Mouse (Mus musculus) CH12.LX (cell line): Measurements from ENCODE around the gene Glyctk. TPM values are rescaled to one million over a fixed set of nuclear protein-coding genes. Genes with fewer than 3 reads are reported as not detected.

Source experiments
- DNase-seq: peaks from one replicate; pipeline ENCODE4 v3.0.0-alpha.2; 2013; ENCODE audit errors: extremely low read depth
- H3K27ac ChIP-seq: 2 replicates; pipeline ENCODE4 v1.5.1; 2012; ENCODE audit warnings: low read depth, mild to moderate bottlenecking, control low read depth, moderate library complexity; ENCODE audit not compliant: insufficient read depth
- H3K27me3 ChIP-seq: replicated peaks from 2 replicates; pipeline ENCODE3; 2012; ENCODE audit warnings: inconsistent platforms
- H3K36me3 ChIP-seq, 2 experiments: replicated peaks in 1 of 2; 2 replicates each; pipeline versions ENCODE3 to v1.6.1; 2012; ENCODE audit warnings: inconsistent platforms in 1 of 2, low read length in 1 of 2, mild to moderate bottlenecking in 1 of 2, mixed read lengths in 1 of 2, moderate library complexity in 1 of 2; ENCODE audit not compliant: control insufficient read depth in 1 of 2, insufficient read depth in 1 of 2
- H3K4me1 ChIP-seq, 2 experiments: 2 replicates each; pipeline ENCODE4 v1.6.1; 2012; ENCODE audit warnings: inconsistent platforms in 1 of 2, moderate library complexity in 1 of 2; ENCODE audit not compliant: insufficient read depth in 2 of 2, control insufficient read depth in 1 of 2
- H3K4me2 ChIP-seq: 2 replicates; pipeline ENCODE4 v1.6.1; 2012; ENCODE audit warnings: low read depth, mild to moderate bottlenecking, control low read depth; ENCODE audit not compliant: poor library complexity, insufficient read depth, severe bottlenecking
- H3K4me3 ChIP-seq, 3 experiments: fragments of 150-350 bp in 1 of 3; sonication (generic) in 1 of 3; replicated peaks in 1 of 3; 2 replicates each; pipeline versions ENCODE3 to v1.5.1; 2011 to 2012; ENCODE audit warnings: low read depth in 2 of 3, low read length in 2 of 3, mild to moderate bottlenecking in 2 of 3, moderate library complexity in 2 of 3, control low read depth in 1 of 3, improper control_type of control experiment in 1 of 3, inconsistent platforms in 1 of 3, mixed read lengths in 1 of 3; ENCODE audit not compliant: poor library complexity in 1 of 3
- H3K79me2 ChIP-seq: replicated peaks from 2 replicates; pipeline ENCODE4 v1.6.1; 2012; ENCODE audit warnings: mild to moderate bottlenecking, moderate library complexity; ENCODE audit not compliant: control insufficient read depth, poor library complexity, insufficient read depth, severe bottlenecking; ENCODE audit errors: extremely low read depth
- H3K9ac ChIP-seq: 2 replicates; pipeline ENCODE4 v1.6.1; 2012; ENCODE audit warnings: low read depth, mild to moderate bottlenecking, control low read depth, moderate library complexity; ENCODE audit not compliant: insufficient read depth
- H3K9me3 ChIP-seq: replicated peaks from 2 replicates; pipeline ENCODE3; 2012; ENCODE audit warnings: low read length, inconsistent platforms, mixed read lengths
- CHD1 ChIP-seq: IDR thresholded peaks from 2 replicates; pipeline ENCODE4 v1.6.1; 2012; ENCODE audit warnings: low read depth, low read length, improper control_type of control experiment, inconsistent platforms
- CHD2 ChIP-seq: IDR thresholded peaks from 2 replicates; pipeline ENCODE4 v1.6.1; 2011; ENCODE audit warnings: low read length, improper control_type of control experiment
- EP300 ChIP-seq: IDR thresholded peaks from 2 replicates; pipeline ENCODE4 v1.6.1; 2011; ENCODE audit warnings: low read length, improper control_type of control experiment
- MAZ ChIP-seq: IDR thresholded peaks from 2 replicates; pipeline ENCODE4 v1.6.1; 2012; ENCODE audit warnings: low read depth, mild to moderate bottlenecking, inconsistent platforms, low read length, improper control_type of control experiment, moderate library complexity
- MXI1 ChIP-seq: IDR thresholded peaks from 2 replicates; pipeline ENCODE4 v1.6.1; 2011; ENCODE audit warnings: mild to moderate bottlenecking, low read depth, low read length, improper control_type of control experiment
- NELFE ChIP-seq: IDR thresholded peaks from 2 replicates; pipeline ENCODE4 v1.6.1; 2011; ENCODE audit warnings: low read depth, low read length, improper control_type of control experiment
- PAX5 ChIP-seq: IDR thresholded peaks from 2 replicates; pipeline ENCODE4 v1.6.1; 2012; ENCODE audit warnings: low read length, inconsistent platforms, mixed read lengths
- POLR2A ChIP-seq: IDR thresholded peaks from 2 replicates; pipeline ENCODE4 v1.6.1; 2011; ENCODE audit warnings: low read depth, mild to moderate bottlenecking, improper control_type of control experiment, low read length
- RCOR1 ChIP-seq: conservative IDR thresholded peaks from 2 replicates; pipeline ENCODE4 v1.6.1; 2012; ENCODE audit warnings: low read depth, mild to moderate bottlenecking, inconsistent platforms, low read length, improper control_type of control experiment
- SIN3A ChIP-seq: IDR thresholded peaks from 2 replicates; pipeline ENCODE4 v1.6.1; 2012; ENCODE audit warnings: low read length, improper control_type of control experiment, inconsistent platforms
- TBP ChIP-seq: conservative IDR thresholded peaks from 2 replicates; pipeline ENCODE4 v1.6.1; 2011; ENCODE audit warnings: low read depth, low read length, improper control_type of control experiment
- TCF12 ChIP-seq: IDR thresholded peaks from 2 replicates; pipeline ENCODE4 v1.6.1; 2014; ENCODE audit warnings: low read depth, mild to moderate bottlenecking, inconsistent platforms, low read length, improper control_type of control experiment
- ZC3H11A ChIP-seq: IDR thresholded peaks from 2 replicates; pipeline ENCODE4 v1.6.1; 2012; ENCODE audit warnings: low read depth, mild to moderate bottlenecking, inconsistent platforms, low read length, improper control_type of control experiment
- ZKSCAN1 ChIP-seq: IDR thresholded peaks from 2 replicates; pipeline ENCODE4 v1.6.1; 2012; ENCODE audit warnings: low read depth, inconsistent platforms, low read length, improper control_type of control experiment, borderline replicate concordance
- ZMIZ1 ChIP-seq: IDR thresholded peaks from 2 replicates; pipeline ENCODE4 v1.6.1; 2012; ENCODE audit warnings: low read depth, mild to moderate bottlenecking, inconsistent platforms, low read length, improper control_type of control experiment
- ZNF384 ChIP-seq: IDR thresholded peaks from 2 replicates; pipeline ENCODE4 v1.6.1; 2012; ENCODE audit warnings: low read depth, low read length, improper control_type of control experiment, inconsistent platforms
- dilution Hi-C: fragments of 300-500 bp; cut with MboI; formaldehyde crosslinking; loops from 2 replicates; pipeline ENCODE4 v1.14.3; 2020; ENCODE audit warnings: low sequenced_read_pairs; ENCODE audit not compliant: extremely low pct_unique_long_range_greater_than_20kb, extremely low pct_ligation_motif_present
- in situ Hi-C: fragments of 300-500 bp; cut with MboI; formaldehyde crosslinking; loops from 3 replicates; pipeline ENCODE4 v1.14.3; 2019; ENCODE audit warnings: low sequenced_read_pairs, low pct_ligation_motif_present, low pct_unique_long_range_greater_than_20kb, mixed read lengths
- polyA plus RNA-seq: library from polyadenylated mRNA; unstranded; fragments of >175 nt; gene quantifications from 2 replicates; pipeline ENCODE4 v1.2.1, GENCODE M21; 2012; ENCODE audit warnings: low read depth; ENCODE audit not compliant: insufficient read length
- total RNA-seq, 2 experiments: library from RNA; depleted of rRNA; stranded (reverse); fragments of 300-350 nt in 1 of 2; fragments of >200 nt in 1 of 2; gene quantifications; 2 replicates each; pipeline ENCODE4 v1.2.3; 2012 to 2014

Gene Glyctk
- total and polyA plus RNA-seq, 3 experiments = 2.8 to 3.0 (median 3.0) TPM

- no peak for TF ChIP-seq ZC3H11A
- no peak for TF ChIP-seq POLR2A
- TF ChIP-seq ZKSCAN1 = no peak
- TF ChIP-seq SIN3A = no peak
- no peak for TF ChIP-seq PAX5
- no peak for TF ChIP-seq CHD1
- no peak for TF ChIP-seq TCF12
- TF ChIP-seq MXI1 = no peak
- no peak for TF ChIP-seq EP300
- H3K4me1 ChIP-seq = peaks cover 3 to 21% of the 10 kb centered on the region in 2 experiments; a peak in 2 of 4 replicates
- DNase-seq = no peak
- no peak overlapping the region for H3K27ac ChIP-seq
- dilution Hi-C loops = no loop called here
- H3K4me3 ChIP-seq = no peak overlapping the region
- H3K27me3 ChIP-seq = no peaks in the 10 kb centered on the region
- peaks cover 62% of the 10 kb centered on the region for H3K79me2 ChIP-seq
- H3K4me2 ChIP-seq = no peak overlapping the region
- no peaks in the 10 kb centered on the region for H3K9me3 ChIP-seq
- in situ Hi-C loops = no loop called here
- no peak overlapping the region for H3K9ac ChIP-seq
- peaks cover 66 to 92% of the 10 kb centered on the region in 2 experiments for H3K36me3 ChIP-seq
Observed at GRCm38 (mm10) chr9:106179454-106179853, 21.5 kb upstream of the Glyctk start.

GRCm38 (mm10) chr9:106177799-106178198 is 19.9 kb upstream of the Glyctk start:
- dilution Hi-C loops (no loop called here), in situ Hi-C loops (no loop called here)
- no peak overlapping the region for H3K4me3 ChIP-seq
- H3K79me2 ChIP-seq = peaks cover 71% of the 10 kb centered on the region
- no peaks in the 10 kb centered on the region for H3K9me3 ChIP-seq
- peaks cover 50 to 78% of the 10 kb centered on the region in 2 experiments for H3K36me3 ChIP-seq
- no peaks in the 10 kb centered on the region for H3K27me3 ChIP-seq
- DNase-seq = no peak
- peaks cover 6 to 31% of the 10 kb centered on the region in 2 experiments; a peak in 3 of 4 replicates for H3K4me1 ChIP-seq
- TF ChIP-seq MAZ = no peak
- no peak for TF ChIP-seq RCOR1
- TF ChIP-seq NELFE = no peak
- TF ChIP-seq TBP = no peak
- TF ChIP-seq CHD2 = no peak
- TF ChIP-seq ZNF384 = no peak
- no peak for TF ChIP-seq ZMIZ1
- no peak for TF ChIP-seq PAX5
- H3K9ac ChIP-seq = no peak overlapping the region
- no peak overlapping the region for H3K4me2 ChIP-seq
- H3K27ac ChIP-seq = no peak overlapping the region
